Comparison of ENCODE assay signal across 8 mouse cellular contexts in the genomic region with DNA sequence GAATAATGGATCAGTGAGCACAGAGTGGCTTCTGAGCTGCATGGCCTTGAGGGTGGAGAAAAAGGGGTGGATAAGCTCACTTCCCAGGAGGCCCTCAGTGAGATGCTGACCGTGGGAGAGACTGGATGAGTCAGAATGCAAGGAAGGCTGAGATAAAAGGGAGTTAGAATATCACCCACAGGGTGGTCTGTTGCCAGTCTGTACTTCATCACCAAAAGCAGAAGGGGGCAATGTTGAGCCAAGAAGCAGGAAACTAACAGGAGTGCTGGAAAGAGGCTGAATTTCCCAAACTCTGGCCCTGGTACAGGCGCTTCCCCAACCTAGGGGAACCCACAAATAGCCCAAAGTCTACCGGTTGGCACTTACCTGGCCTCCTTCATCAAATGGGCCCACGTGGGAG. TPM values are rescaled to one million over a fixed set of nuclear protein-coding genes. Genes with fewer than 3 reads are reported as not detected.
A peak's percentile ranks its signal among the peaks of the same experiment; 100 is the strongest.
DNase-seq lines count a peak whose midpoint lies in the region; ATAC-seq and TF ChIP-seq lines count a peak whose summit lies in the region.
"Had no signal": no experiment of that assay in that cellular context is flagged by ENCODE, and none has a peak within 500 bp of the region (broad histone marks: within the 10 kb centered on the region; RNA-seq: fewer than 3 reads in every experiment).

No protein-coding gene starts in this region.

- no peak overlapping the region for H3K27ac ChIP-seq in heart, adult 2 months
- no peak overlapping the region for H3K27ac ChIP-seq in hindbrain, embryonic 10.5 days

- no peak for TF ChIP-seq POLR2A in heart, adult 2 months (IDR thresholded peaks at IDR 0.05; ENCODE audit: insufficient read depth, low read depth, low read length)

- intact Hi-C loops in heart, adult 2 months (cut with DNase I), result loop anchor here (1.0 kb wide), 1 partner anchor 178 kb away; no protein-coding TSS in a partner anchor
- intact Hi-C loops in heart, postnatal 25 days (cut with DNase I), result loop anchor here (5.0 kb wide), 1 partner anchor 177 kb away; no protein-coding TSS in a partner anchor

- no peak for DNase-seq in heart, adult 2 months
- DNase-seq in heart, postnatal 25 days (ENCODE audit: low spot score), result no peak
- peak; percentile 32 for DNase-seq in 3134 (ENCODE audit: extremely low read depth, insufficient read length, low spot score)
- peak; percentile 61 for DNase-seq in 3T3-L1 (ENCODE audit: low read depth, low spot score)
- peak; percentile 5 for DNase-seq in c-Kit-positive CD71-negative TER-119-negative erythroid progenitor cells, embryonic 14.5 days (ENCODE audit: low read depth)
- DNase-seq in hindbrain, embryonic 10.5 days (ENCODE audit: low spot score), result no peak
- DNase-seq: kidney, postnatal 14 days had no signal

- no peaks in the 10 kb centered on the region for H3K4me1 ChIP-seq in heart, adult 2 months (ENCODE audit: control insufficient read depth, insufficient read depth, low read length)
- no peaks in the 10 kb centered on the region for H3K4me1 ChIP-seq in hindbrain, embryonic 10.5 days (replicated peaks)

- H3K27me3 ChIP-seq in heart, adult 2 months (ENCODE audit: control insufficient read depth, insufficient read depth, low read length), result no peaks in the 10 kb centered on the region
- H3K27me3 ChIP-seq in hindbrain, embryonic 10.5 days (ENCODE audit: insufficient read depth, poor library complexity, severe bottlenecking), result no peaks in the 10 kb centered on the region

- no peaks in the 10 kb centered on the region for H3K79me2 ChIP-seq in heart, adult 2 months (replicated peaks; ENCODE audit: control insufficient read depth, insufficient read depth, low read length)

- WGBS in heart, adult 2 months, result 79% methylated on average over 4 of the region's 4 CpGs
- 88% methylated on average over 4 of the region's 4 CpGs for whole genome bisulfite sequencing in hindbrain, embryonic 10.5 days

- H3K4me3 ChIP-seq in heart, adult 2 months, result no peak overlapping the region
- no peak overlapping the region for H3K4me3 ChIP-seq in hindbrain, embryonic 10.5 days

- no peak for ATAC-seq in erythroblast, adult 5-6 weeks (replicated peaks; ENCODE audit: low FRiP score, poor library complexity, severe bottlenecking)

- no peak for TF ChIP-seq EP300 in heart, adult 2 months (IDR thresholded peaks at IDR 0.05; ENCODE audit: insufficient read depth, low read depth, low read length)

- TF ChIP-seq CTCF in heart, adult 2 months (IDR thresholded peaks at IDR 0.05), result peak; percentile 70

- no peaks in the 10 kb centered on the region for H3K36me3 ChIP-seq in heart, adult 2 months (ENCODE audit: control insufficient read depth, insufficient read depth, low read length)
- H3K36me3 ChIP-seq in hindbrain, embryonic 10.5 days, result peaks cover 28% of the 10 kb centered on the region

- H3K9me3 ChIP-seq in hindbrain, embryonic 10.5 days, result no peaks in the 10 kb centered on the region

- H3K9ac ChIP-seq in heart, adult 2 months (ENCODE audit: low read depth, low read length), result no peak overlapping the region

RNA-seq across cellular contexts. Expression of a gene that starts 42.5 kb away (rescaled TPM):
- 1 to 10 TPM; 3.8 to 4.8 TPM for total RNA-seq in heart, adult 2 months (2021)
- polyA plus RNA-seq in heart, adult 2 months (2012; rRNA removed), result 5.9 and 7.4 TPM in 2 replicates
- total RNA-seq in heart, postnatal 25 days (2021), result 1 to 10 TPM; 3.6 to 4.6 TPM
- 0.63 and 0.77 TPM in 2 replicates for total RNA-seq in erythroblast, adult 5-6 weeks (2015; ENCODE audit: low replicate concordance)
- total RNA-seq in erythroblast, adult 5-6 weeks (2017; ENCODE audit: low replicate concordance), result 0.84 and 1.9 TPM in 2 replicates
- 7.3 and 7.6 TPM in 2 replicates for polyA plus RNA-seq in hindbrain, embryonic 10.5 days (2016; fragmentation: Nextera tagmentation; extraction: Ambion mirVana)

Comparison
In these comparisons a context has a peak if more than half of its experiments do, and no peak if none do; other contexts are left out.
1. DNase-seq: peak in 3134 (single experiment), 3T3-L1 (single experiment) and c-Kit-positive CD71-negative TER-119-negative erythroid progenitor cells, embryonic 14.5 days (single experiment); none in heart, adult 2 months (0 of 2), heart, postnatal 25 days (single experiment) and hindbrain, embryonic 10.5 days (single experiment).